Mouse (Mus musculus) cortical plate, adult 2 months (tissue): ENCODE data around the gene Chkb.
"Not testable (repeated sequence)": the region's sequence is repeated elsewhere in the genome, so short reads cannot be mapped to it uniquely, and the experiment has no call there.

Source experiments
- CTCF ChIP-seq: fragments of 200-500 bp; IDR thresholded peaks from 2 replicates; pipeline ENCODE4 v1.5.1; 2011; ENCODE audit warnings: mild to moderate bottlenecking, control low read depth, low read length; ENCODE audit not compliant: insufficient read depth; ENCODE audit errors: extremely low read depth
- POLR2A ChIP-seq: fragments of 200-500 bp; IDR thresholded peaks from 2 replicates; pipeline ENCODE4 v1.6.1; 2011; ENCODE audit warnings: mild to moderate bottlenecking, low read length, control low read depth; ENCODE audit not compliant: insufficient read depth; ENCODE audit errors: extremely low read depth

DNA sequence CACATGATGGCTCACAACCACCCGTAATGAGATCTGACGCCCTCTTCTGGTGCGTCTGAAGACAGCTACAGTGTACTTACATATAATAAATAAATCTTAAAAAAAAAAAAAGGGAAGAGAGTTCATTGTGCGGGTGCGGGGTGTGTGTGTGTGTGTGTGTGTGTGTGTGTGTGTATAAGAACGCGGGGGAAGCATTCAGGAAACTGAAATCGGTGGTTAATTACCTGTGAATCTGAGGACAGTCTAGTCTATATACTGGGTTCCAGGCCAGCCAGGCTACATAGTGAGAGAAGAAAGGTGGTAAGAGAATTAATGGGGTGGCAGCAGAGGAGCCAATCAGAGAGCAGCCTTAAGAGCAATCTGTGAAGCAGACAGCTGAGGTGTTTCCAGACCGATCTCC, 1.1 kb upstream of the Chkb start:
- not testable (repeated sequence) for TF ChIP-seq CTCF, POLR2A
